Mouse (Mus musculus): ENCODE data around the gene Ephx1. TPM values are rescaled to one million over a fixed set of nuclear protein-coding genes. Genes with fewer than 3 reads are reported as not detected.
A peak's percentile ranks its signal among the peaks of the same experiment; 100 is the strongest.
"Not testable (repeated sequence)": the region's sequence is repeated elsewhere in the genome, so short reads cannot be mapped to it uniquely, and the experiment has no call there.

The Ephx1 gene
- polyA plus RNA-seq, 1 experiment from 2014 or later, result 4.0 TPM

- no peak overlapping the region for H3K4me3 ChIP-seq
- no peaks in the 10 kb centered on the region for H3K9me3 ChIP-seq
- H3K9ac ChIP-seq (replicated peaks), result no peak overlapping the region
- WGBS, result 3% methylated on average over 9 of the region's 9 CpGs
- no peaks in the 10 kb centered on the region for H3K27me3 ChIP-seq
- H3K36me3 ChIP-seq, result no peaks in the 10 kb centered on the region
- no peak overlapping the region for H3K4me2 ChIP-seq (replicated peaks)
- H3K4me1 ChIP-seq, result no peaks in the 10 kb centered on the region
- no peak overlapping the region for H3K27ac ChIP-seq (replicated peaks)
- peak; percentile 51; the same call in 1 of the 2 replicates for ATAC-seq (replicated peaks)
Observed at GRCm38 (mm10) chr1:180987759-180988158, 32.9 kb downstream of the Ephx1 start.

GRCm38 (mm10) chr1:180986701-180987100, 34.0 kb downstream of the Ephx1 start:
- H3K27ac ChIP-seq (replicated peaks), result no peak overlapping the region
- 92% methylated on average over 8 of the region's 8 CpGs for WGBS
- no peak overlapping the region for H3K9ac ChIP-seq (replicated peaks)
- H3K4me1 ChIP-seq, result no peaks in the 10 kb centered on the region
- H3K4me3 ChIP-seq, result no peak overlapping the region
- H3K9me3 ChIP-seq, result no peaks in the 10 kb centered on the region
- H3K27me3 ChIP-seq, result no peaks in the 10 kb centered on the region
- no peaks in the 10 kb centered on the region for H3K36me3 ChIP-seq
- no peak for ATAC-seq (replicated peaks)
- no peak overlapping the region for H3K4me2 ChIP-seq (replicated peaks)

GRCm38 (mm10) chr1:180981298-180982046, 39.2 kb downstream of the Ephx1 start:
- WGBS, result 80% methylated on average over 7 of the region's 7 CpGs
- not testable (repeated sequence) for ATAC-seq (replicated peaks); H3K36me3 ChIP-seq; H3K4me3 ChIP-seq; H3K27me3 ChIP-seq; H3K9me3 ChIP-seq; H3K4me2 ChIP-seq (replicated peaks); H3K27ac ChIP-seq (replicated peaks); H3K4me1 ChIP-seq; H3K9ac ChIP-seq (replicated peaks)

- Histone ChIP-seq H3K4me1 (no peaks in the 10 kb centered on the region), H3K4me3 (no peak overlapping the region), H3K36me3 (no peaks in the 10 kb centered on the region), H3K27me3 (no peaks in the 10 kb centered on the region), H3K9me3 (no peaks in the 10 kb centered on the region), H3K27ac (replicated peaks) (no peak overlapping the region), H3K4me2 (replicated peaks) (no peak overlapping the region), H3K9ac (replicated peaks) (no peak overlapping the region)
- 71% methylated on average over 2 of the region's 2 CpGs for WGBS
- no peak for ATAC-seq (replicated peaks)
Observed at GRCm38 (mm10) chr1:180980464-180980863, 40.2 kb downstream of the Ephx1 start.

- Histone ChIP-seq H3K4me1 (no peaks in the 10 kb centered on the region), H3K27ac (replicated peaks) (no peak overlapping the region), H3K4me3 (no peak overlapping the region), H3K4me2 (replicated peaks) (no peak overlapping the region), H3K27me3 (no peaks in the 10 kb centered on the region), H3K9ac (replicated peaks) (no peak overlapping the region), H3K36me3 (no peaks in the 10 kb centered on the region), H3K9me3 (no peaks in the 10 kb centered on the region)
- 76% methylated on average over 24 of the region's 24 CpGs for WGBS
- ATAC-seq (replicated peaks), result no peak
Observed at GRCm38 (mm10) chr1:180979484-180980251, 41.0 kb downstream of the Ephx1 start.

GRCm38 (mm10) chr1:180976110-180976679, 44.5 kb downstream of the Ephx1 start:
- Histone ChIP-seq H3K4me1 (no peaks in the 10 kb centered on the region), H3K27me3 (no peaks in the 10 kb centered on the region), H3K36me3 (no peaks in the 10 kb centered on the region), H3K9ac (replicated peaks) (no peak overlapping the region), H3K4me3 (no peak overlapping the region), H3K27ac (replicated peaks) (no peak overlapping the region), H3K9me3 (no peaks in the 10 kb centered on the region), H3K4me2 (replicated peaks) (no peak overlapping the region)
- ATAC-seq (replicated peaks), result no peak
- 57% methylated on average over 4 of the region's 4 CpGs for WGBS

- Histone ChIP-seq H3K9me3 (no peaks in the 10 kb centered on the region), H3K4me1 (no peaks in the 10 kb centered on the region), H3K36me3 (no peaks in the 10 kb centered on the region), H3K27ac (replicated peaks) (no peak overlapping the region), H3K27me3 (no peaks in the 10 kb centered on the region), H3K9ac (replicated peaks) (no peak overlapping the region), H3K4me3 (no peak overlapping the region), H3K4me2 (replicated peaks) (no peak overlapping the region)
- 59% methylated on average over 14 of the region's 14 CpGs for WGBS
- ATAC-seq (replicated peaks), result peak; percentile 78
Observed at GRCm38 (mm10) chr1:180974126-180974746, 46.5 kb downstream of the Ephx1 start.

- H3K36me3 ChIP-seq, result no peaks in the 10 kb centered on the region
- no peak overlapping the region for H3K4me2 ChIP-seq (replicated peaks)
- H3K4me1 ChIP-seq, result no peaks in the 10 kb centered on the region
- no peaks in the 10 kb centered on the region for H3K27me3 ChIP-seq
- no peak overlapping the region for H3K27ac ChIP-seq (replicated peaks)
- WGBS, result 71% methylated on average over 10 of the region's 11 CpGs
- ATAC-seq (replicated peaks), result no peak
- no peaks in the 10 kb centered on the region for H3K9me3 ChIP-seq
- H3K9ac ChIP-seq (replicated peaks), result no peak overlapping the region
- H3K4me3 ChIP-seq, result no peak overlapping the region
Observed at GRCm38 (mm10) chr1:180972941-180973340, 47.8 kb downstream of the Ephx1 start.

- Histone ChIP-seq H3K4me3 (no peak overlapping the region), H3K36me3 (no peaks in the 10 kb centered on the region), H3K9ac (replicated peaks) (no peak overlapping the region), H3K27me3 (no peaks in the 10 kb centered on the region), H3K4me1 (no peaks in the 10 kb centered on the region), H3K4me2 (replicated peaks) (no peak overlapping the region), H3K9me3 (no peaks in the 10 kb centered on the region), H3K27ac (replicated peaks) (no peak overlapping the region)
- no peak for ATAC-seq (replicated peaks)
- 93% methylated on average over 7 of the region's 7 CpGs for WGBS
Observed at GRCm38 (mm10) chr1:180967261-180967660, 53.4 kb downstream of the Ephx1 start.

- Histone ChIP-seq H3K9ac (replicated peaks) (no peak overlapping the region), H3K4me3 (no peak overlapping the region), H3K9me3 (no peaks in the 10 kb centered on the region), H3K4me1 (no peaks in the 10 kb centered on the region), H3K27me3 (no peaks in the 10 kb centered on the region), H3K4me2 (replicated peaks) (no peak overlapping the region), H3K36me3 (no peaks in the 10 kb centered on the region), H3K27ac (replicated peaks) (no peak overlapping the region)
- WGBS, result 75% methylated on average over 3 of the region's 3 CpGs
- no peak for ATAC-seq (replicated peaks)
Observed at GRCm38 (mm10) chr1:180966542-180966941, 54.2 kb downstream of the Ephx1 start.

- 90% methylated on average over 3 of the region's 3 CpGs for WGBS
- Histone ChIP-seq H3K4me2 (replicated peaks) (no peak overlapping the region), H3K9ac (replicated peaks) (no peak overlapping the region), H3K4me3 (no peak overlapping the region), H3K27ac (replicated peaks) (no peak overlapping the region), H3K27me3 (no peaks in the 10 kb centered on the region), H3K9me3 (no peaks in the 10 kb centered on the region), H3K36me3 (no peaks in the 10 kb centered on the region), H3K4me1 (no peaks in the 10 kb centered on the region)
- ATAC-seq (replicated peaks), result no peak
Observed at GRCm38 (mm10) chr1:180965786-180966185, 54.9 kb downstream of the Ephx1 start.

- Histone ChIP-seq H3K9me3 (no peaks in the 10 kb centered on the region), H3K27me3 (no peaks in the 10 kb centered on the region), H3K9ac (replicated peaks) (no peak overlapping the region), H3K4me1 (no peaks in the 10 kb centered on the region), H3K4me3 (no peak overlapping the region), H3K27ac (replicated peaks) (no peak overlapping the region), H3K36me3 (no peaks in the 10 kb centered on the region), H3K4me2 (replicated peaks) (no peak overlapping the region)
- WGBS, result 56% methylated on average over 3 of the region's 3 CpGs
- no peak for ATAC-seq (replicated peaks)
Observed at GRCm38 (mm10) chr1:180958797-180959196, 61.9 kb downstream of the Ephx1 start.
